Mouse (Mus musculus) spleen, adult 18-20 months (tissue): ENCODE measurements around the gene Olfr703.

Source experiments
- DNase-seq, 2 experiments: peaks; one replicate each; pipeline ENCODE4 v3.0.0; 2022; ENCODE audit warnings: mixed read lengths in 2 of 2

The Olfr703 gene

GRCm38 (mm10) chr7:106843060-106843459, at the start of gene Olfr703:
Gene Olfr703 (plus strand): TSS chr7:106843360.
- DNase-seq, result no peak

- DNase-seq, result no peak
These were observed 34.4 kb upstream of the Olfr703 start, which contains the start of gene Olfr700 for GRCm38 (mm10) chr7:106808734-106809133. Gene Olfr700 (minus strand): TSS chr7:106808834.

- DNase-seq, result no peak
These were observed 29.3 kb upstream of the Olfr703 start, which contains the start of gene Olfr701 for GRCm38 (mm10) chr7:106813829-106814228. Gene Olfr701 (plus strand): TSS chr7:106814129.

- no peak for DNase-seq
These were observed 27.4 kb upstream of the Olfr703 start for GRCm38 (mm10) chr7:106815775-106816174.

- DNase-seq, result no peak
These were observed 24.7 kb upstream of the Olfr703 start for GRCm38 (mm10) chr7:106818414-106818813.

GRCm38 (mm10) chr7:106833793-106834192, 9.4 kb upstream of the Olfr703 start, which contains the start of gene Olfr702:
Gene Olfr702 (minus strand): TSS chr7:106833893.
- DNase-seq, result no peak

- DNase-seq, result no peak
These were observed 19.7 kb downstream of the Olfr703 start, which contains the start of gene Olfr704 for GRCm38 (mm10) chr7:106862885-106863284. Gene Olfr704 (plus strand): TSS chr7:106863185.

GRCm38 (mm10) chr7:106876791-106877190, 33.6 kb downstream of the Olfr703 start, which contains the start of gene Olfr705:
Gene Olfr705 (minus strand): TSS chr7:106876891.
- DNase-seq, result no peak

GRCm38 (mm10) chr7:106888062-106888461, 44.9 kb downstream of the Olfr703 start, which contains the start of gene Olfr706:
Gene Olfr706 (minus strand): TSS chr7:106888162.
- no peak for DNase-seq
